Mouse (Mus musculus) midbrain, embryonic 13.5 days (tissue): ENCODE data around the gene Dnah17. TPM values are rescaled to one million over a fixed set of nuclear protein-coding genes. Genes with fewer than 3 reads are reported as not detected.

Experiments used
- ATAC-seq: fragments of 200-750 bp; cut with Nextera tagmentation; 2 replicates; pipeline ENCODE4 v1.8.0; 2017; ENCODE audit warnings: mild to moderate bottlenecking, moderate TSS enrichment, moderate library complexity
- H3K27ac ChIP-seq: fragments of 300-500 bp; sonication (generic); 2 replicates; pipeline ENCODE4 v1.5.1; 2015; ENCODE audit warnings: inconsistent platforms, mild to moderate bottlenecking, moderate library complexity
- H3K27me3 ChIP-seq: fragments of 300-500 bp; sonication (generic); 2 replicates; pipeline ENCODE4 v1.6.1; 2015; ENCODE audit warnings: mild to moderate bottlenecking, inconsistent platforms
- H3K36me3 ChIP-seq: fragments of 300-500 bp; sonication (generic); 2 replicates; pipeline ENCODE4 v1.6.1; 2015; ENCODE audit warnings: mild to moderate bottlenecking, inconsistent platforms
- H3K4me1 ChIP-seq: fragments of 300-500 bp; sonication (generic); replicated peaks from 2 replicates; pipeline ENCODE4 v1.6.1; 2015; ENCODE audit warnings: inconsistent platforms
- H3K4me2 ChIP-seq: fragments of 300-500 bp; sonication (generic); replicated peaks from 2 replicates; pipeline ENCODE4 v1.6.1; 2015; ENCODE audit warnings: moderate library complexity, mild to moderate bottlenecking, inconsistent platforms
- H3K4me3 ChIP-seq: fragments of 300-500 bp; sonication (generic); replicated peaks from 2 replicates; pipeline ENCODE4 v1.5.1; 2015; ENCODE audit warnings: mild to moderate bottlenecking, inconsistent platforms
- H3K9ac ChIP-seq: fragments of 300-500 bp; sonication (generic); replicated peaks from 2 replicates; pipeline ENCODE4 v1.6.1; 2015; ENCODE audit warnings: mild to moderate bottlenecking, inconsistent platforms
- H3K9me3 ChIP-seq: fragments of 300-500 bp; sonication (generic); 2 replicates; pipeline ENCODE4 v1.6.1; 2016; ENCODE audit warnings: mild to moderate bottlenecking, inconsistent platforms
- WGBS: fragments of 180-500 bp; shearing (Covaris S2); methylation state at CpG from one replicate; pipeline ENCODE4 v1.1.7; 2015; 5-methylcytosine and 5-hydroxymethylcytosine counted together
- polyA plus RNA-seq: library from polyadenylated mRNA; unstranded; fragments of >200 nt; fragmentation: Nextera tagmentation; extraction: Ambion mirVana; gene quantifications from 2 replicates; pipeline ENCODE4 v1.2.1, GENCODE M21; 2015

Dnah17 gene
- polyA plus RNA-seq, 1 experiment from 2014 or later, result 0.34 TPM

- no peaks in the 10 kb centered on the region for H3K27me3 ChIP-seq
- H3K4me1 ChIP-seq, result peaks cover 57% of the 10 kb centered on the region
- H3K36me3 ChIP-seq, result no peaks in the 10 kb centered on the region
- H3K27ac ChIP-seq, result peak overlapping the region; percentile 88
- peak overlapping the region; percentile 100 for H3K4me3 ChIP-seq
- WGBS, result under 1% methylated on average over 32 of the region's 32 CpGs
- H3K9ac ChIP-seq, result peak overlapping the region; percentile 98
- H3K9me3 ChIP-seq, result no peaks in the 10 kb centered on the region
- peak; percentile 84 for ATAC-seq
- peak overlapping the region; percentile 95 for H3K4me2 ChIP-seq
Observed at GRCm38 (mm10) chr11:117987032-117987451, 143.4 kb downstream of the Dnah17 start.

DNA sequence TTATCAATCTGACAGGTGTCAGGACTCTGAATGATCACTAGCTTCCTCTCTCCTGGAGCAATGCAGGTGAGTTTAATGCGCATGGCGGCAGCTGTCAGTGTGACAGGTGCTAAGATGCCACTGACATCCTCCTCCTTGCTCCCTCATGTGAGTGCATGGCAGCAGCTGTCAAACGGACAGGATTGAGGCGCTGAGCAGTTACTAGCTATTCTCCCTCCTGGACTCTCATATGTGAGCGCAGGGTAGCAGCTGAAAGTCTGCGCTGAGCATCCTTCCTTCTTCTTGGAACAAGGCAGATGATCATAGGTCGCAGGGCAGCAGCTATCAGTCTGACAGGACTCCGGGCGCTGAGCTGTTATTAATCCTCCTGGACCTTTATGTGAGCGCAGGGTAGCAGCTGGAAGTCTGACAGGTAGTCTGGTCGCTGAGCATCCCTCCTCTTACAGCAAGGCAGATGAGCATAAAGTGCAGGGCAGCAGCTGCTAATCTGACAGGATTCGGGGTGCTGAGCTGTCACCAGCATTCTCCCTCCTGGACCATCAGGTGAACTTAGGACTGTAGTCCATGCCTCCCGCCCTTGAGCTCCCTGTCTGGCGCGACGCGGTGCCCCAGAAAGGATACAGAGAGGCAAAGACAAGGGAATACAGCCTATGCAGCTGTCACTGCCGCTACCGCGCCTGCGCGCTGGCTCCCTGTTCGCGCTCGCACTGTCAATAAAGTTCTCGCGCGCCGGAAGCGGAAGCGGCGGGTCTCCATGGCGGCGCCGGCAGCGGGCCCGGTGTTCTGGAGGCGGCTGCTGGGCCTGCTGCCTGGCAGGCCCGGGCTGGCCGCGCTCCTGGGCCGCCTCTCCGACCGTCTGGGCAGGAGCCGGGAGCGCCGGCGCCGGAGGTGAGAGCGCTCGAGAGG is 144.1 kb downstream of the Dnah17 start, which contains the start of gene Pgs1:
Gene Pgs1, plus strand, starts transcription at position 167 of the 906 bp plus-strand sequence.
- 7% methylated on average over 51 of the region's 51 CpGs for WGBS
- peak; percentile 94 for ATAC-seq
- Histone ChIP-seq H3K4me2 (peak within 1 kb of the TSS; percentile 95), H3K27ac (peak within 1 kb of the TSS; percentile 88), H3K9me3 (no peaks in the 10 kb centered on the region), H3K4me3 (peak within 1 kb of the TSS; percentile 100), H3K36me3 (no peaks in the 10 kb centered on the region), H3K27me3 (no peaks in the 10 kb centered on the region), H3K4me1 (peaks cover 50% of the 10 kb centered on the region), H3K9ac (peak within 1 kb of the TSS; percentile 98)

DNA sequence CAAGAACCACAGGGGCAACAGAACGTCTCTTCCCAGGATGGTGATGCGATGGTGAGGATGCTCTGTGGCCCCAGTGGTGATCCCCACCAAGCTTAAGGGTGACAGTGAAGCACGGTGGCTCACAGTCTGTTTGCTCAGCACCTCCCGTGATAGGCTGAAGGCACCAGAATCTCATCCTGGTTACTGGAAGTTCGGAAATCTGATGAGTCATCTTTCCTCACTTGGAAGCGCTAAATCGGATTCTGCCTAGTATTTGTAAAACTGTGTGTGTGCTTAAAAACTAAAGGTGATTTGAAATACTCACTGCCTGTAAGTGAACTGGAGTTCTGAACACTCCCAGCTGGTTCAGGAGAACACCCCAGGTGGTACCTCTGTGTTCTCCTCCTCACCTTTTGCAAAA is 146.7 kb downstream of the Dnah17 start:
- no peak overlapping the region for H3K4me3 ChIP-seq
- WGBS, result 71% methylated on average over 7 of the region's 7 CpGs
- no peaks in the 10 kb centered on the region for H3K27me3 ChIP-seq
- H3K4me1 ChIP-seq, result peaks cover 24% of the 10 kb centered on the region
- H3K4me2 ChIP-seq, result no peak overlapping the region
- ATAC-seq, result no peak
- H3K9ac ChIP-seq, result no peak overlapping the region
- no peaks in the 10 kb centered on the region for H3K9me3 ChIP-seq
- H3K27ac ChIP-seq, result no peak overlapping the region
- no peaks in the 10 kb centered on the region for H3K36me3 ChIP-seq

GRCm38 (mm10) chr11:117982426-117982825 is 148.0 kb downstream of the Dnah17 start:
- ATAC-seq, result no peak
- WGBS, result 84% methylated on average over 5 of the region's 5 CpGs

GRCm38 (mm10) chr11:117979388-117979787 is 151.0 kb downstream of the Dnah17 start:
- Histone ChIP-seq H3K27ac (no peak overlapping the region), H3K9ac (no peak overlapping the region), H3K27me3 (no peaks in the 10 kb centered on the region), H3K36me3 (no peaks in the 10 kb centered on the region), H3K4me1 (peaks cover 24% of the 10 kb centered on the region), H3K4me2 (no peak overlapping the region), H3K9me3 (no peaks in the 10 kb centered on the region), H3K4me3 (no peak overlapping the region)
- 76% methylated on average over 7 of the region's 7 CpGs for WGBS
- ATAC-seq, result no peak

More at GRCm38 (mm10) chr11:117982426-117982825, 148.0 kb downstream of the Dnah17 start:
- Histone ChIP-seq H3K27me3 (no peaks in the 10 kb centered on the region), H3K9me3 (no peaks in the 10 kb centered on the region), H3K9ac (no peak overlapping the region), H3K4me3 (no peak overlapping the region), H3K27ac (no peak overlapping the region), H3K4me1 (peaks cover 11% of the 10 kb centered on the region), H3K4me2 (no peak overlapping the region), H3K36me3 (no peaks in the 10 kb centered on the region)

- Histone ChIP-seq H3K4me1 (peaks cover 32% of the 10 kb centered on the region), H3K9ac (no peak overlapping the region), H3K9me3 (no peaks in the 10 kb centered on the region), H3K27me3 (peaks cover 5% of the 10 kb centered on the region; the same call in 1 of the 2 replicates), H3K36me3 (no peaks in the 10 kb centered on the region), H3K27ac (no peak overlapping the region), H3K4me2 (no peak overlapping the region), H3K4me3 (no peak overlapping the region)
- no peak for ATAC-seq
- WGBS, result 61% methylated on average over 4 of the region's 5 CpGs
Observed at GRCm38 (mm10) chr11:117977694-117978360, 152.6 kb downstream of the Dnah17 start.

DNA sequence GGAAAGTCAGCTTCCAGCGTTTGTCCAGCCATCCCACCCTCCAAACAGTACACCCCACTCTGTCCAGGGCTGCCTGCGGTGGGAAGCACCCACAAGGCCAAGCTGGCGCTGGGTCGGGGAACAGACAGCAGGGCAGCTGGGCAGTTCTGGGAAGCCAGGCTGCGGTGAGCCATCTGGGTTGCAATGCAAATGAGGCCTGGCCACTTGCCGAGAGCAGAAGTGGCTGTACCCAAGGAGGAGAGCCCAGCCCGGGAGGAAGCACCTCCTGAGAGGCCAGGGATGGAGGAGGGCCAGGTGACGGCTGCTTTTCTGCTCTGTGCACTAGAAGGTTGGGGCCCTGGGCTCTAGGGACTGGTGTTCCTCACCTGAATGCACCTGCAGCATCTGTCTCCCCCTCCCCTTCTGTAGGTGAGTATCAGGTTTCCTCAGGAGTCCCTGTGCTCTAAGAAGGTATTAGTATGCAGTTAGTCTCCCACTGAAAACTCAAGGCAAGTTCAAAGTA is 154.3 kb downstream of the Dnah17 start:
- Histone ChIP-seq H3K4me1 (peaks cover 32% of the 10 kb centered on the region), H3K9me3 (no peaks in the 10 kb centered on the region), H3K27me3 (peaks cover 10% of the 10 kb centered on the region; the same call in 1 of the 2 replicates), H3K9ac (no peak overlapping the region), H3K36me3 (no peaks in the 10 kb centered on the region), H3K4me2 (peak overlapping the region; percentile 9; the same call in 1 of the 2 replicates), H3K27ac (peak overlapping the region; percentile 84), H3K4me3 (no peak overlapping the region)
- 2% methylated on average over 8 of the region's 8 CpGs for WGBS
- ATAC-seq, result peak; percentile 77

DNA sequence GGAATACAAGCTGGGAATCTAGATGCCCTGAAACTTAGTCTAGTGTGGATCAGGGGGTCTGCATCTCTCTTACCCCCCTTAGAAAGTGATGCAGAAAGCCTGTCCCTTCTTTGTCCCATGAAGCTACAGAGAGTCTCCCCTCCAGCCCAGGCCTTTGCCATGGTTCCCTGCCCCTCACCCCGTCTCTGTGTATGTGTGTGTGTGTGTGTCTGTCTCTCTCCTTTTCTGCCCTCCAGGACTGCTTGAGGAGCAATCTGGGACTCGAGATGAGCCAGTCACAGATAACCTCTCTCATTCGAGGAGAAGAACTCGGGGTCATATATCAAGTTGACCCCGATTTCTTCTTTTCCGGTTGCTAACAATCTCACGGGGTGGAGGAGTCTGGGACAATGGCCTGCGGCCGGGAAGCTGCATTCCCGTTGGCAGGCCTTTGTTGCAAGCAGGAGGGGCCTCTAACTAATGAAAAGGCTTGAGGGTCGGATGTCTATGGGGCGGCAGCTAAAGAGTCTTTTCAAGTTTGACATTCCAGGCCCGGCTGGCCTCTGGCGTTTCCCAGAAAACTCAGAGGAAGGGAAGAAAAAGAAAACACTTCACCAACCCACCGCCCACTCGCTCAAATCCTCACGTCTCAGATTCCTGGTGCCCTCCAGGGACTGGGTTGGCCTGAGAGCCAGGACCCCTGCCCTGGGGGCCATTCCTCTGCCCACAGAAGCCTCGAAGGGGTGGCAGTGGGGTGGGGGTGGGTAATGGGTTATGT is 155.0 kb downstream of the Dnah17 start:
- Histone ChIP-seq H3K4me3 (no peak overlapping the region), H3K4me2 (peak overlapping the region; percentile 9; the same call in 1 of the 2 replicates), H3K36me3 (no peaks in the 10 kb centered on the region), H3K27me3 (peaks cover 14% of the 10 kb centered on the region), H3K27ac (peak overlapping the region; percentile 84), H3K4me1 (peaks cover 32% of the 10 kb centered on the region), H3K9me3 (no peaks in the 10 kb centered on the region), H3K9ac (no peak overlapping the region)
- peak; percentile 66 for ATAC-seq
- WGBS, result under 1% methylated on average over 18 of the region's 18 CpGs

DNA sequence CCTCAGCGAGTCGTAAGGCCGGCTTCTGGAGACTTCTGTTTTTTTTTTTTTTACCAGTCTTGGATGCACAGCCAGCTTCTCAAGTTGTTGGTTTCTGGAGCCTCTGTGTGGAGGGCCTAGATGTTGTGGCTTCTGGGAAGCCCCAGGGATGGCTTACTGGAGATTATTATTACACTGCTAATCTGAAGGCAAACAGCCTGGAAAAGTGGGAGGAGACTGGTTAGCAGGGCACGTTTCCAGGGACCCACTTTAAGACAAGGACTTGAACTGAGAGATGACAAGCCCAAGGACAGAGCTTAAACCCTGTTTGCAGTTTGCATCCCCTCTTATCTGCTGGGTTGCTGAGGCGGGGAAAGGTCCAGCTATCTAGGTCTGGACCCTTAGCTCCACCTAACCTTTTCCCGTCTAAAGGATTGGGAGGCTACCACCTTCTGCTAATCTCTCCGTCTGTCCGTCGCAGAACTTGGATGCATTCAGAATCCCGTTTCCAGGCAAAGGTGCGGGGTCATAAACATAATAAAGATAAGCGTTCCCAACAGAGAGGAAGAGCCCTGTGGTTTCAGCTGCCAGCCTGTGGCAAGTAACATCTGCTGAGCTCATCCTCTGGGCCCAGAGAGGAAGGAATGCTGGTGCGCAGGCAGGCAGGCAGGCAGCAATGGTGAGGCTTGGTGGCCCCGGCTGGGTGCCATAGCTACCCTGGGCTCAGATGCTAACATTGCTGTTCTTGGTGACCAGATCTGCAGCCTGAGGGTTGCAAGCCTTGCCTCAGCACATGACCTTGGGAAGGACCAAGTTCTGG is 155.9 kb downstream of the Dnah17 start:
- 15% methylated on average over 14 of the region's 14 CpGs for WGBS
- Histone ChIP-seq H3K27me3 (peaks cover 14% of the 10 kb centered on the region), H3K9ac (no peak overlapping the region), H3K36me3 (no peaks in the 10 kb centered on the region), H3K4me1 (peaks cover 40% of the 10 kb centered on the region), H3K4me3 (no peak overlapping the region), H3K4me2 (no peak overlapping the region), H3K9me3 (no peaks in the 10 kb centered on the region), H3K27ac (peak overlapping the region; percentile 84)
- ATAC-seq, result no peak

- Histone ChIP-seq H3K9ac (no peak overlapping the region), H3K4me1 (peaks cover 43% of the 10 kb centered on the region), H3K27ac (no peak overlapping the region), H3K4me2 (no peak overlapping the region), H3K9me3 (no peaks in the 10 kb centered on the region), H3K36me3 (no peaks in the 10 kb centered on the region), H3K4me3 (no peak overlapping the region), H3K27me3 (peaks cover 14% of the 10 kb centered on the region)
- ATAC-seq, result no peak
- 44% methylated on average over 5 of the region's 5 CpGs for WGBS
Observed at GRCm38 (mm10) chr11:117973569-117973968, 156.9 kb downstream of the Dnah17 start.
